Mouse (Mus musculus) testis, adult 2 months (tissue): ENCODE data around the gene Hk3. TPM values are rescaled to one million over a fixed set of nuclear protein-coding genes. Genes with fewer than 3 reads are reported as not detected.

Experiments
- H3K27ac ChIP-seq: fragments of 200-500 bp; 2 replicates; pipeline ENCODE4 v1.5.1; 2012; ENCODE audit warnings: low read depth, low read length; ENCODE audit not compliant: control insufficient read depth, insufficient read depth
- H3K27me3 ChIP-seq: fragments of 200-500 bp; 2 replicates; pipeline ENCODE4 v1.6.1; 2012; ENCODE audit warnings: mild to moderate bottlenecking, low read length, moderate library complexity; ENCODE audit not compliant: control insufficient read depth, insufficient read depth
- H3K36me3 ChIP-seq: fragments of 200-500 bp; 2 replicates; pipeline ENCODE4 v1.6.1; 2012; ENCODE audit warnings: mild to moderate bottlenecking, low read length; ENCODE audit not compliant: control insufficient read depth, insufficient read depth
- H3K4me1 ChIP-seq: fragments of 200-500 bp; 2 replicates; pipeline ENCODE4 v1.6.1; 2012; ENCODE audit warnings: low read length; ENCODE audit not compliant: control insufficient read depth, insufficient read depth
- H3K4me3 ChIP-seq: fragments of 200-500 bp; 2 replicates; pipeline ENCODE4 v1.5.1; 2012; ENCODE audit warnings: low read depth, mild to moderate bottlenecking, low read length, moderate library complexity, mixed read lengths; ENCODE audit not compliant: control insufficient read depth
- CTCF ChIP-seq: fragments of 200-500 bp; IDR thresholded peaks from 2 replicates; pipeline ENCODE4 v1.5.1; 2012; ENCODE audit warnings: low read depth, mild to moderate bottlenecking, inconsistent platforms, low read length, moderate library complexity; ENCODE audit not compliant: control insufficient read depth, insufficient read depth, insufficient replicate concordance
- POLR2A ChIP-seq: fragments of 200-500 bp; IDR thresholded peaks from 2 replicates; pipeline ENCODE4 v1.6.1; 2012; ENCODE audit warnings: low read depth, mild to moderate bottlenecking, inconsistent platforms, low read length, moderate library complexity; ENCODE audit not compliant: control insufficient read depth
- polyA plus RNA-seq: library from polyadenylated mRNA; depleted of rRNA; stranded (reverse); fragments of >200 nt; gene quantifications from 2 replicates; pipeline ENCODE4 v1.2.3, GENCODE M21; 2012; rRNA removed

Gene Hk3
- polyA plus RNA-seq: 0.77 and 1.2 TPM in 2 replicates

DNA sequence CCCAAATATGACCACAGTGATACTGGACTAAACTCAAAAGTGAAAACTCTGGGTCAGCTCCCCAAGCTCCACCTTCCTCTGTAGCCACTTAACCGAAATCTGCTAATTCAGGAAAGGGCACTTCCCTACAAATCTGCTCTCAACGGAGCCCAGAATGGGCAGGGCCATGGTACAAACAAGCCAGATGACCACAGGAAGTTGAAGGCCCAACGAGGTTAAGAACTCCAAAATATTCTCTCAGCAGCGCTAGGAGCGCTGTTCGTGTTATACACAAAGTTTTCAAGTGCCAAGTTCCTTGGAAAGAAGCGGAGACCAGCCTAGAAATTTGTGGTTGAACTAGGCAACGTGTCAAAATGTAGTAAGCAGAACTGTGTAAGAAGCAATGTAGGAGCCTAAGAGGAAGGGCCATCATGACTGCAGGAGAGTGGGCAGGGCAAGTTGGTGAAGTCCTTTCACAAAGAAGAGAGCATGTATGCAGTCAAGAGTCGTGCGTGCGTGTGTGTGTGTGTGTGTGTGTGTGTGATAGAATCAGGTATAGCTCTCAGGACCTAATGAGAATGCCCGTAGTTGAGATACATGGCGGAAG, at the start of gene Hk3:
Hk3 (minus strand) TSS at position 192 of the 586 bp plus-strand sequence.
- Histone ChIP-seq H3K27me3 (no peaks in the 10 kb centered on the region), H3K4me1 (no peaks in the 10 kb centered on the region), H3K27ac (no peak within 1 kb of the TSS), H3K36me3 (no peaks in the 10 kb centered on the region), H3K4me3 (no peak within 1 kb of the TSS)
- TF ChIP-seq POLR2A (no peak), CTCF (no peak)

- Histone ChIP-seq H3K36me3 (no peaks in the 10 kb centered on the region), H3K4me1 (no peaks in the 10 kb centered on the region), H3K27ac (no peak overlapping the region), H3K4me3 (no peak overlapping the region), H3K27me3 (no peaks in the 10 kb centered on the region)
- TF ChIP-seq CTCF (no peak), POLR2A (no peak)
These were observed 48.5 kb upstream of the Hk3 start for GRCm38 (mm10) chr13:55069719-55070118.

DNA sequence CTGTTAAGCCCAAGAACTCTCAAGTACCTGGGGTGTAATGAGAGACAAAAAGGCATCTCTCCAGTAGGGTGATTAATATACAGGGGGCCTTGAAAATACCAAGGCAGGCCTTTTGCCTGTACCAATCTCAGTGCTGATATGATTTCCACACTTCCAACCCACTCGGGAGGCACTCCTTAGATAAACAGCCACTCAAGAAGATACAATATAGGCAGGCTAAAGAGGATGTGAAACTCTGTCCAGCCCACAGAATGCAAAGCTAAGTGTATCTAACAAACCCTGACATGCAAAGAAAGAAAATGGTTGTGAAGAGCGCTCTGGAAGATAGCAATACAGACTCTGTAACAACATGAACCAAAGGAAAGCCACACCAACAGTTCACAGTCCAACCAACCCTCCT, 42.1 kb upstream of the Hk3 start:
- no peaks in the 10 kb centered on the region for H3K36me3 ChIP-seq
- H3K27me3 ChIP-seq: no peaks in the 10 kb centered on the region
- TF ChIP-seq POLR2A (no peak), CTCF (no peak)
- no peak overlapping the region for H3K4me3 ChIP-seq
- H3K27ac ChIP-seq: no peak overlapping the region
- H3K4me1 ChIP-seq: no peaks in the 10 kb centered on the region

DNA sequence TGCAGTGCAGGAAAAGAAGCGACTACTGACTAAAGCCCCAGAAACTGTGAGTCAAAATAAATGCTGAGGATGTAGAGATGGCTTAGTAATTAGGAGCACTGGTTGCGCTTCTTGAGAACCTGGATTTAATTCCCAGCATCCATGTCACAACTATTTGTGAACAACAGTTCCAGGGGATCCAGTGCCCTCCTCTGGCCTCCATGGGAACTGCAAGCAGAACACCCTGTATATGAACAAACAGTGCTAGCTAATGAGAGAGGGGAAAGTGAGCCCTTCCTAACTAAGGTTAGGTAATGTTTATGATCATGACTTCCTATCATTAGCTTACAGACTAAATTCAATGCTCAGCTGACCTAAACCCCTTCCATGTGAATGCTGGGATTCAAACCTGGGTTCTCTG, 36.9 kb upstream of the Hk3 start:
- H3K27ac ChIP-seq: no peak overlapping the region
- no peak for TF ChIP-seq POLR2A
- TF ChIP-seq CTCF: peak; percentile 37; the same call in 1 of the 2 replicates
- no peaks in the 10 kb centered on the region for H3K36me3 ChIP-seq
- H3K4me1 ChIP-seq: no peaks in the 10 kb centered on the region
- no peaks in the 10 kb centered on the region for H3K27me3 ChIP-seq
- H3K4me3 ChIP-seq: no peak overlapping the region

- Histone ChIP-seq H3K4me1 (no peaks in the 10 kb centered on the region), H3K4me3 (no peak overlapping the region), H3K27me3 (no peaks in the 10 kb centered on the region), H3K36me3 (no peaks in the 10 kb centered on the region), H3K27ac (no peak overlapping the region)
- TF ChIP-seq POLR2A (no peak), CTCF (no peak)
These were observed 26.5 kb upstream of the Hk3 start for GRCm38 (mm10) chr13:55047706-55048105.

DNA sequence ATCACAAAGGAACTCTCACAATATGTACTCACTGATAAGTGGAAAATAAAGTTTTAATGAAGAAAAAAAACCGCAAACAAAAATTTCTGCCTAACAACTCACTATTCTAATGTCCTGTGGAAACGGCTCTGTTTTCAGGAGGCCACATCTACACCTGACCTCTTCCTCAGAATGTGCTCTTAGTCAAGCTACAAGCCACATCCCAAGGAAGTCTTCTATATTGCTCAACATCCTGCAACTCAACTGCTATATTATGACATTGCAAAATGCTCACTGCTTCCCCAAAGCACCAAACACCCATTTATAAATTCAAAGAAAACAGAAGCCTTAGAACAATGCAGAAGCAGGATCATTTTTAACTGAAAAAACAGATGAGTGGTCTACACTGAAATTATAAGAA, 18.8 kb upstream of the Hk3 start:
- TF ChIP-seq POLR2A: no peak
- no peak for TF ChIP-seq CTCF
- H3K36me3 ChIP-seq: no peaks in the 10 kb centered on the region
- H3K4me3 ChIP-seq: no peak overlapping the region
- H3K4me1 ChIP-seq: no peaks in the 10 kb centered on the region
- H3K27me3 ChIP-seq: no peaks in the 10 kb centered on the region
- no peak overlapping the region for H3K27ac ChIP-seq

GRCm38 (mm10) chr13:55024215-55024614, 3.0 kb upstream of the Hk3 start:
- TF ChIP-seq POLR2A (no peak), CTCF (no peak)
- Histone ChIP-seq H3K36me3 (no peaks in the 10 kb centered on the region), H3K27me3 (no peaks in the 10 kb centered on the region), H3K27ac (no peak overlapping the region), H3K4me3 (no peak overlapping the region), H3K4me1 (no peaks in the 10 kb centered on the region)
